Mouse (Mus musculus): Measurements from ENCODE around the gene Zscan12. TPM values are rescaled to one million over a fixed set of nuclear protein-coding genes. Genes with fewer than 3 reads are reported as not detected.
"Not testable (repeated sequence)": the region's sequence is repeated elsewhere in the genome, so short reads cannot be mapped to it uniquely, and the experiment has no call there.

The Zscan12 gene
- total and polyA plus RNA-seq, 3 experiments, result 10.2 to 14.7 (median 10.6) TPM

GRCm38 (mm10) chr13:21395623-21396022 is 33.0 kb downstream of the Zscan12 start:
- no peak overlapping the region for H3K4me3 ChIP-seq (replicated peaks in 1 of 3; ENCODE audit: low read depth in 2 of 3, low read length in 2 of 3, poor library complexity in 1 of 3)
- H3K9ac ChIP-seq (ENCODE audit: insufficient read depth, low read depth), result no peak overlapping the region
- in situ Hi-C loops (cut with MboI; ENCODE audit: low pct_ligation_motif_present, low pct_unique_long_range_greater_than_20kb, low sequenced_read_pairs) (loop anchor here (25.0 kb wide), 1 partner anchor 317 kb away; the partner anchor contains the start of genes Hist1h2ai, Hist1h2bl, Hist1h2bm and Hist1h3h), dilution Hi-C loops (cut with MboI; ENCODE audit: extremely low pct_ligation_motif_present, extremely low pct_unique_long_range_greater_than_20kb, low sequenced_read_pairs) (no loop called here)
- peaks cover 0 to 30% of the 10 kb centered on the region in 2 experiments; a peak in 2 of 4 replicates for H3K4me1 ChIP-seq (ENCODE audit: control insufficient read depth in 1 of 2, insufficient read depth in 2 of 2)
- no peaks in the 10 kb centered on the region for H3K9me3 ChIP-seq (replicated peaks; ENCODE audit: low read length)
- peaks cover 58 to 87% of the 10 kb centered on the region in 2 experiments for H3K36me3 ChIP-seq (replicated peaks in 1 of 2; ENCODE audit: control insufficient read depth in 1 of 2, insufficient read depth in 1 of 2, low read length in 1 of 2)
- H3K27me3 ChIP-seq (replicated peaks), result no peaks in the 10 kb centered on the region
- no peak overlapping the region for H3K4me2 ChIP-seq (ENCODE audit: insufficient read depth, low read depth, poor library complexity, severe bottlenecking)
- no peak overlapping the region for H3K27ac ChIP-seq (ENCODE audit: insufficient read depth, low read depth)
- DNase-seq (ENCODE audit: extremely low read depth), result no peak
- H3K79me2 ChIP-seq (replicated peaks; ENCODE audit: control insufficient read depth, extremely low read depth, insufficient read depth, poor library complexity, severe bottlenecking), result 0 out of 2 replicates have a peak, but pooled peaks cover 4% of the 10 kb centered on the region
- no peak for TF ChIP-seq BHLHE40 (IDR thresholded peaks at IDR 0.05; ENCODE audit: low read depth, low read length)
- no peak for TF ChIP-seq KAT2A (IDR thresholded peaks at IDR 0.05; ENCODE audit: insufficient replicate concordance, low read length)
- no peak for TF ChIP-seq RCOR1 (conservative IDR thresholded peaks at IDR 0.05; ENCODE audit: low read depth, low read length)
- no peak for TF ChIP-seq IRF4 (IDR thresholded peaks at IDR 0.05; ENCODE audit: low read depth, low read length)
- TF ChIP-seq EP300 (IDR thresholded peaks at IDR 0.05; ENCODE audit: low read length), result no peak
- no peak for TF ChIP-seq MXI1 (IDR thresholded peaks at IDR 0.05; ENCODE audit: low read depth, low read length)
- no peak for TF ChIP-seq POLR2AphosphoS2 (IDR thresholded peaks at IDR 0.05; ENCODE audit: low read depth, low read length)
- TF ChIP-seq ELF1 (IDR thresholded peaks at IDR 0.05; ENCODE audit: low read depth, low read length), result no peak
- TF ChIP-seq ETS1 (conservative IDR thresholded peaks at IDR 0.05; ENCODE audit: low read depth, low read length), result no peak
- TF ChIP-seq JUND (conservative IDR thresholded peaks at IDR 0.05; ENCODE audit: low read depth, low read length), result no peak
- TF ChIP-seq CHD2 (IDR thresholded peaks at IDR 0.05; ENCODE audit: low read length), result no peak
- TF ChIP-seq HCFC1 (IDR thresholded peaks at IDR 0.05; ENCODE audit: low read depth, low read length), result no peak
- no peak for TF ChIP-seq NELFE (IDR thresholded peaks at IDR 0.05; ENCODE audit: low read depth, low read length)
- TF ChIP-seq JUN (IDR thresholded peaks at IDR 0.05; ENCODE audit: insufficient read depth, low read depth, low read length), result no peak
- no peak for TF ChIP-seq RAD21 (IDR thresholded peaks at IDR 0.05; ENCODE audit: low read depth, low read length)
- no peak for TF ChIP-seq SIN3A (IDR thresholded peaks at IDR 0.05; ENCODE audit: low read length)
- no peak for TF ChIP-seq ZC3H11A (IDR thresholded peaks at IDR 0.05; ENCODE audit: low read depth, low read length)
- TF ChIP-seq SMC3 (IDR thresholded peaks at IDR 0.05; ENCODE audit: low read depth, low read length), result no peak
- TF ChIP-seq MEF2A (IDR thresholded peaks at IDR 0.05; ENCODE audit: borderline replicate concordance, low read depth, low read length), result no peak

- H3K27me3 ChIP-seq (replicated peaks); H3K4me3 ChIP-seq (replicated peaks in 1 of 3; ENCODE audit: low read depth in 2 of 3, low read length in 2 of 3, poor library complexity in 1 of 3); H3K79me2 ChIP-seq (replicated peaks; ENCODE audit: control insufficient read depth, extremely low read depth, insufficient read depth, poor library complexity, severe bottlenecking); dilution Hi-C loops (cut with MboI; ENCODE audit: extremely low pct_ligation_motif_present, extremely low pct_unique_long_range_greater_than_20kb, low sequenced_read_pairs); H3K9ac ChIP-seq (ENCODE audit: insufficient read depth, low read depth); H3K9me3 ChIP-seq (replicated peaks; ENCODE audit: low read length); DNase-seq (ENCODE audit: extremely low read depth); H3K27ac ChIP-seq (ENCODE audit: insufficient read depth, low read depth); H3K4me2 ChIP-seq (ENCODE audit: insufficient read depth, low read depth, poor library complexity, severe bottlenecking): not testable (repeated sequence)
- Histone ChIP-seq H3K36me3 (replicated peaks in 1 of 2; ENCODE audit: control insufficient read depth in 1 of 2, insufficient read depth in 1 of 2, low read length in 1 of 2) (peaks cover 58 to 86% of the 10 kb centered on the region in 2 experiments), H3K4me1 (ENCODE audit: control insufficient read depth in 1 of 2, insufficient read depth in 2 of 2) (peaks cover 0 to 34% of the 10 kb centered on the region in 2 experiments; a peak in 2 of 4 replicates)
- in situ Hi-C loops (cut with MboI; ENCODE audit: low pct_ligation_motif_present, low pct_unique_long_range_greater_than_20kb, low sequenced_read_pairs), result loop anchor here (25.0 kb wide), 1 partner anchor 316 kb away; the partner anchor contains the start of genes Hist1h2ai, Hist1h2bl, Hist1h2bm and Hist1h3h
Measured at GRCm38 (mm10) chr13:21396048-21396447, 33.4 kb downstream of the Zscan12 start.
